Mouse (Mus musculus): ENCODE measurements around the gene Defb45. TPM values are rescaled to one million over a fixed set of nuclear protein-coding genes. Genes with fewer than 3 reads are reported as not detected.
A peak's percentile ranks its signal among the peaks of the same experiment; 100 is the strongest.

The Defb45 gene
- not detected in 2 replicates for polyA plus RNA-seq (2015; fragmentation: Nextera tagmentation; extraction: Ambion mirVana)

- 62% methylated on average over 7 of the region's 7 CpGs for WGBS
These were observed at the start of gene Defb45 for GRCm38 (mm10) chr2:152599299-152599698. Defb45 (minus strand) TSS chr2:152599399.

GRCm38 (mm10) chr2:152639406-152640113, 40.4 kb upstream of the Defb45 start:
- H3K4me3 ChIP-seq, result no peak overlapping the region
- WGBS, result 19% methylated on average over 11 of the region's 11 CpGs
- no peaks in the 10 kb centered on the region for H3K9me3 ChIP-seq (replicated peaks)
- no peak overlapping the region for H3K27ac ChIP-seq
- H3K4me1 ChIP-seq, result peaks cover 10% of the 10 kb centered on the region
- H3K36me3 ChIP-seq (ENCODE audit: poor library complexity, severe bottlenecking), result no peaks in the 10 kb centered on the region
- H3K4me2 ChIP-seq, result 0 out of 2 replicates have a peak overlapping the region, but pooled peaks have one; percentile 1
- H3K27me3 ChIP-seq, result no peaks in the 10 kb centered on the region
- no peak for ATAC-seq
- no peak overlapping the region for H3K9ac ChIP-seq

More at GRCm38 (mm10) chr2:152599299-152599698, at the start of gene Defb45:
- no peak within 1 kb of the TSS for H3K27ac ChIP-seq
- no peaks in the 10 kb centered on the region for H3K36me3 ChIP-seq (ENCODE audit: poor library complexity, severe bottlenecking)
- no peak within 1 kb of the TSS for H3K9ac ChIP-seq
- ATAC-seq, result no peak
- no peaks in the 10 kb centered on the region for H3K27me3 ChIP-seq
- H3K4me2 ChIP-seq, result no peak within 1 kb of the TSS
- no peaks in the 10 kb centered on the region for H3K9me3 ChIP-seq (replicated peaks)
- no peak within 1 kb of the TSS for H3K4me3 ChIP-seq
- H3K4me1 ChIP-seq, result no peaks in the 10 kb centered on the region

- no peak overlapping the region for H3K4me3 ChIP-seq
- no peak overlapping the region for H3K4me2 ChIP-seq
- peaks cover 10% of the 10 kb centered on the region for H3K4me1 ChIP-seq
- H3K27me3 ChIP-seq, result no peaks in the 10 kb centered on the region
- H3K9ac ChIP-seq, result no peak overlapping the region
- WGBS, result 69% methylated on average over 6 of the region's 6 CpGs
- no peaks in the 10 kb centered on the region for H3K9me3 ChIP-seq (replicated peaks)
- no peaks in the 10 kb centered on the region for H3K36me3 ChIP-seq (ENCODE audit: poor library complexity, severe bottlenecking)
- H3K27ac ChIP-seq, result no peak overlapping the region
- ATAC-seq, result no peak
These were observed 39.7 kb upstream of the Defb45 start for GRCm38 (mm10) chr2:152638865-152639264.

GRCm38 (mm10) chr2:152637381-152637780, 38.2 kb upstream of the Defb45 start:
- Histone ChIP-seq H3K27ac (no peak overlapping the region), H3K9me3 (replicated peaks) (no peaks in the 10 kb centered on the region), H3K36me3 (ENCODE audit: poor library complexity, severe bottlenecking) (no peaks in the 10 kb centered on the region), H3K27me3 (0 out of 2 replicates have a peak, but pooled peaks cover 4% of the 10 kb centered on the region), H3K4me3 (no peak overlapping the region), H3K9ac (no peak overlapping the region), H3K4me1 (peaks cover 14% of the 10 kb centered on the region), H3K4me2 (no peak overlapping the region)
- 91% methylated on average over 4 of the region's 4 CpGs for WGBS
- no peak for ATAC-seq

GRCm38 (mm10) chr2:152637006-152637322, 37.8 kb upstream of the Defb45 start:
- Histone ChIP-seq H3K4me1 (peaks cover 14% of the 10 kb centered on the region), H3K27me3 (0 out of 2 replicates have a peak, but pooled peaks cover 4% of the 10 kb centered on the region), H3K9me3 (replicated peaks) (no peaks in the 10 kb centered on the region), H3K9ac (no peak overlapping the region), H3K4me3 (no peak overlapping the region), H3K36me3 (ENCODE audit: poor library complexity, severe bottlenecking) (no peaks in the 10 kb centered on the region), H3K4me2 (no peak overlapping the region), H3K27ac (no peak overlapping the region)
- 92% methylated on average over 6 of the region's 6 CpGs for WGBS
- ATAC-seq, result no peak

- ATAC-seq, result no peak
- Histone ChIP-seq H3K4me1 (peaks cover 14% of the 10 kb centered on the region), H3K27me3 (0 out of 2 replicates have a peak, but pooled peaks cover 4% of the 10 kb centered on the region), H3K27ac (no peak overlapping the region), H3K36me3 (ENCODE audit: poor library complexity, severe bottlenecking) (no peaks in the 10 kb centered on the region), H3K9me3 (replicated peaks) (no peaks in the 10 kb centered on the region), H3K4me3 (no peak overlapping the region), H3K9ac (no peak overlapping the region), H3K4me2 (no peak overlapping the region)
- WGBS, result 80% methylated on average over 23 of the region's 23 CpGs
These were observed 37.2 kb upstream of the Defb45 start for GRCm38 (mm10) chr2:152636246-152637005.

- ATAC-seq, result no peak
- H3K4me1 ChIP-seq, result peaks cover 8% of the 10 kb centered on the region
- 80% methylated on average over 29 of the region's 29 CpGs for WGBS
These were observed 35.1 kb upstream of the Defb45 start for GRCm38 (mm10) chr2:152634311-152634710.

GRCm38 (mm10) chr2:152633334-152633733, 34.1 kb upstream of the Defb45 start:
- H3K9ac ChIP-seq, result no peak overlapping the region
- H3K4me3 ChIP-seq, result no peak overlapping the region
- peaks cover 22% of the 10 kb centered on the region for H3K27me3 ChIP-seq
- WGBS, result 56% methylated on average over 17 of the region's 17 CpGs
- H3K4me1 ChIP-seq, result peaks cover 3% of the 10 kb centered on the region; the same call in 1 of the 2 replicates
- no peak overlapping the region for H3K27ac ChIP-seq
- no peak for ATAC-seq
- H3K36me3 ChIP-seq (ENCODE audit: poor library complexity, severe bottlenecking), result no peaks in the 10 kb centered on the region
- no peaks in the 10 kb centered on the region for H3K9me3 ChIP-seq (replicated peaks)
- H3K4me2 ChIP-seq, result peak overlapping the region; percentile 25

More at GRCm38 (mm10) chr2:152634311-152634710, 35.1 kb upstream of the Defb45 start:
- Histone ChIP-seq H3K9me3 (replicated peaks) (no peaks in the 10 kb centered on the region), H3K36me3 (ENCODE audit: poor library complexity, severe bottlenecking) (no peaks in the 10 kb centered on the region), H3K4me2 (no peak overlapping the region), H3K27ac (no peak overlapping the region), H3K9ac (no peak overlapping the region), H3K27me3 (peaks cover 12% of the 10 kb centered on the region), H3K4me3 (no peak overlapping the region)

- 85% methylated on average over 6 of the region's 6 CpGs for WGBS
- Histone ChIP-seq H3K4me1 (peaks cover 14% of the 10 kb centered on the region), H3K36me3 (ENCODE audit: poor library complexity, severe bottlenecking) (no peaks in the 10 kb centered on the region), H3K4me2 (no peak overlapping the region), H3K27me3 (peaks cover 54% of the 10 kb centered on the region), H3K9me3 (replicated peaks) (no peaks in the 10 kb centered on the region), H3K4me3 (no peak overlapping the region), H3K9ac (no peak overlapping the region), H3K27ac (no peak overlapping the region)
- ATAC-seq, result no peak
These were observed 30.7 kb upstream of the Defb45 start for GRCm38 (mm10) chr2:152629904-152630303.

- Histone ChIP-seq H3K27ac (no peak overlapping the region), H3K36me3 (ENCODE audit: poor library complexity, severe bottlenecking) (no peaks in the 10 kb centered on the region), H3K9me3 (replicated peaks) (no peaks in the 10 kb centered on the region), H3K4me1 (peaks cover 14% of the 10 kb centered on the region), H3K4me3 (no peak overlapping the region), H3K4me2 (no peak overlapping the region), H3K9ac (no peak overlapping the region), H3K27me3 (peaks cover 54% of the 10 kb centered on the region)
- 76% methylated on average over 3 of the region's 3 CpGs for WGBS
- no peak for ATAC-seq
These were observed 30.0 kb upstream of the Defb45 start for GRCm38 (mm10) chr2:152629239-152629638.

GRCm38 (mm10) chr2:152628066-152628465, 28.9 kb upstream of the Defb45 start:
- no peak for ATAC-seq
- Histone ChIP-seq H3K4me1 (peaks cover 11% of the 10 kb centered on the region), H3K36me3 (ENCODE audit: poor library complexity, severe bottlenecking) (no peaks in the 10 kb centered on the region), H3K27me3 (peaks cover 51% of the 10 kb centered on the region), H3K9me3 (replicated peaks) (no peaks in the 10 kb centered on the region), H3K27ac (no peak overlapping the region), H3K4me2 (no peak overlapping the region), H3K9ac (no peak overlapping the region), H3K4me3 (no peak overlapping the region)
- 44% methylated on average over 17 of the region's 17 CpGs for WGBS
